Mouse (Mus musculus) lung, embryonic 14.5 days (tissue): Measurements from ENCODE around the gene Tle3. TPM values are rescaled to one million over a fixed set of nuclear protein-coding genes. Genes with fewer than 3 reads are reported as not detected.

Source experiments
- ATAC-seq: fragments of 200-750 bp; cut with Nextera tagmentation; 2 replicates; pipeline ENCODE4 v1.8.0; 2017; ENCODE audit warnings: mild to moderate bottlenecking, moderate TSS enrichment, moderate library complexity; ENCODE audit not compliant: insufficient read depth
- DNase-seq: peaks from one replicate; pipeline ENCODE4 v3.0.0-alpha.2; 2015
- H3K27ac ChIP-seq: fragments of 300-500 bp; sonication (generic); 2 replicates; pipeline ENCODE4 v1.5.1; 2014; ENCODE audit warnings: low read depth, mild to moderate bottlenecking, moderate library complexity
- H3K27me3 ChIP-seq: fragments of 300-500 bp; sonication (generic); 2 replicates; pipeline ENCODE4 v1.6.1; 2014; ENCODE audit warnings: low read length, control low read depth; ENCODE audit not compliant: insufficient read depth
- H3K36me3 ChIP-seq: fragments of 300-500 bp; sonication (generic); 2 replicates; pipeline ENCODE4 v1.6.1; 2014; ENCODE audit warnings: control low read depth; ENCODE audit not compliant: insufficient read depth
- H3K4me1 ChIP-seq: fragments of 300-500 bp; sonication (generic); 2 replicates; pipeline ENCODE4 v1.6.1; 2014; ENCODE audit warnings: antibody characterized with exemption, control low read depth; ENCODE audit not compliant: insufficient read depth
- H3K4me2 ChIP-seq: fragments of 300-500 bp; sonication (generic); 2 replicates; pipeline ENCODE4 v1.6.1; 2014; ENCODE audit warnings: mild to moderate bottlenecking
- H3K4me3 ChIP-seq: fragments of 300-500 bp; sonication (generic); 2 replicates; pipeline ENCODE4 v1.5.1; 2014; ENCODE audit warnings: low read depth, low read length
- H3K9ac ChIP-seq: fragments of 300-500 bp; sonication (generic); 2 replicates; pipeline ENCODE4 v1.6.1; 2014
- H3K9me3 ChIP-seq: fragments of 300-500 bp; sonication (generic); 2 replicates; pipeline ENCODE4 v1.6.1; 2016; ENCODE audit warnings: low read depth, low read length, control low read depth
- CTCF ChIP-seq: IDR thresholded peaks from 2 replicates; pipeline ENCODE4 v1.5.1; 2016; ENCODE audit warnings: antibody characterized with exemption, low read depth
- WGBS: fragments of 180-500 bp; shearing (Covaris S2); extraction: QIAGEN DNeasy Blood & Tissue Kit; methylation state at CpG from one replicate; pipeline ENCODE4 v1.1.7; 2014; 5-methylcytosine and 5-hydroxymethylcytosine counted together
- polyA plus RNA-seq: library from polyadenylated mRNA; unstranded; fragments of >200 nt; fragmentation: Nextera tagmentation; extraction: Ambion mirVana; gene quantifications from 2 replicates; pipeline ENCODE4 v1.2.1, GENCODE M21; 2014

The Tle3 gene
- polyA plus RNA-seq, 1 experiment from 2014 or later = 32.5 TPM

DNA sequence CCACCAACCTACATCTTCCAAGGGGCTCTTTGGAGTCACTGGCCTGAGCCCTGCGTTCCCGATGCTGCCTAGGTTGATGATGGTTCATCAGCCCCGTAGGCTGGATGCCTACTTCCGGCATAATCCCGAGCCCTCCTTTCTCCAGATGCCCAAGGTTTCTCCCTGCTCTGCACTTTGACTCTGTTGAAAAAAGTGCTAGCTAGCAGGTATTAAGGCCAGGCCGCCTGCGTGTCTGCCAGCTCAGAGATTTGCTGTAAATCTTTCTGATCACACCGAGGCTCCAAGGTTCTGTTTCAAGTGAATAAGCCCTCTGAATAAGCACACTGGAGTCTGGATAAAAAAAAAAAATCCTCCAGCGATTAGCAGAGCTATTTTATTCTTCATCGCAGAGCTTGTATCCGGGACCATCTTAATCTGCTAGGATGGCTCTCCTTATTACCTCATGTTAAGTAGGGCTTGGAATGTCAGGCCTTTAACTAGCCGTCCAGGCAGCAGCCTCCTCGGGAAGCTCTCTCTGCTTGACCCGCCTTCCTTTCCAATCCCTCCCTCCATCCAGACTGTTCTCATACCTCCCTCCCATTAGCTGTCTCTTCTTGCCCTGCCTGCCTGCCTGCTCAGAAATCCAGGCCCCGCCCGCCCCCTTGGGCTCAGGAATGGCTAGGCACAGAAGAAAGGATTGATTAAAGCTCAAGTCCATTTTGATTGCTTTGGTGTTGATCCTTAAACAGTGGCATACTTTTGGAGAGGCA, 31.9 kb downstream of the Tle3 start:
- H3K4me1 ChIP-seq = peaks cover 14% of the 10 kb centered on the region
- H3K27me3 ChIP-seq = no peaks in the 10 kb centered on the region
- WGBS = 68% methylated on average over 16 of the region's 16 CpGs

DNA sequence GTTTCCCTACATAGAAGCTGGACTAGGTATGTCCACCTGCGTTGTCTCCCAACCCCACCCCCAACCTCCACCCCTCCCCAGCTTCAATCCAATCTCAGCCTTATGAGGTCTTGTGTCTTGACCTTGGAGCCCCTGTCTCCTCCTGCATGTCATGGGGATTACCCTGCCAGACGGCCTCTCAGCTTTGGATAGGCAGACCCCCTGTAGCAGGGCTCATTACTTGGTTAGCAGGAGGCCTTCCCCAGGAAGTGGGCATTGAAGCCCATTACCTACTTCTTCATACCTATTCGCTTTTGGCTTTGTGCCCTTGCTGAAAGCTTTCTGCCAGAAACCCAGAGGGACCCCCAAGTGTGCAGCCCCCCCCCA, 32.4 kb downstream of the Tle3 start:
- Histone ChIP-seq H3K4me3 (no peak overlapping the region), H3K4me2 (peak overlapping the region; percentile 0; the same call in 1 of the 2 replicates), H3K9me3 (no peaks in the 10 kb centered on the region), H3K36me3 (peaks cover 84% of the 10 kb centered on the region), H3K9ac (no peak overlapping the region), H3K27ac (peak overlapping the region; percentile 46; the same call in 1 of the 2 replicates), H3K27me3 (no peaks in the 10 kb centered on the region), H3K4me1 (peaks cover 14% of the 10 kb centered on the region)
- no peak for DNase-seq
- TF ChIP-seq CTCF = no peak
- WGBS = 57% methylated on average over 3 of the region's 3 CpGs
- peak; percentile 17; the same call in 1 of the 2 replicates for ATAC-seq

More for the DNA sequence above, 31.9 kb downstream of the Tle3 start:
- H3K27ac ChIP-seq = no peak overlapping the region
- H3K9me3 ChIP-seq = no peaks in the 10 kb centered on the region
- H3K36me3 ChIP-seq = peaks cover 84% of the 10 kb centered on the region
- ATAC-seq = no peak
- no peak overlapping the region for H3K9ac ChIP-seq
- H3K4me2 ChIP-seq = no peak overlapping the region
- TF ChIP-seq CTCF = no peak
- DNase-seq = peak; percentile 40
- no peak overlapping the region for H3K4me3 ChIP-seq

DNA sequence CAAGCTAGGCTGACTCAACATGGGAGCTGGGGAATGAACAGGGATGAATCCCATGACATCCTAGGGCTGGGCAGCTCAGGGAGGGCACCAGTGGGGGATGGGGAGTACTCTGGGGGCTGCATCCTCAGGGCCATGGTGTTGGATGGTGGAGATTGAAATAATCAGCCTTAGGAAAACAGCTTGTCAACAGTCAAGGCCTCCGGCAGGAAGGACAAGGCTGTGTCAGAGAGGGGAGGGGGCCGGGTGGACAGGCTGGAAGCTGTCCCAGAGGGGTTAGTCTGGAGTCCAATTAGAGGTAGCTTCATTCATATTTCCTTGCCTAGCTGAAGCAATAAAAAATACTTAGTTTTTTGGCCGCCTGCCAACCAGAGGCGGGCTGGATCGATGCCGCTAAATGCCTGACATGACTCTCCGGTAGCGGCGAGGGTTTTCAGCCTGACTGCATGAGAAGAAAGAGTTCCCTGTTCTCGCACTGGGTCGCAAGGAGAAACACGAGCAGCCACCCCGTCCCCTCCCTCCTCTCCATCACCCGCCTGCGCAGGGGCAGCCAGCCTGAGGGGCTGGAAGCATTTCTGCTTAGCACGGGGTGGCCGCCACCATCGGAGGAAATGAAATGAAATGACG, 32.9 kb downstream of the Tle3 start:
- no peaks in the 10 kb centered on the region for H3K9me3 ChIP-seq
- peak; percentile 91 for ATAC-seq
- peak; percentile 97 for DNase-seq
- peaks cover 14% of the 10 kb centered on the region for H3K4me1 ChIP-seq
- peak overlapping the region; percentile 63 for H3K27ac ChIP-seq
- H3K4me2 ChIP-seq = peak overlapping the region; percentile 37; the same call in 1 of the 2 replicates
- H3K27me3 ChIP-seq = no peaks in the 10 kb centered on the region
- 12% methylated on average over 19 of the region's 19 CpGs for WGBS
- peaks cover 84% of the 10 kb centered on the region for H3K36me3 ChIP-seq
- H3K4me3 ChIP-seq = no peak overlapping the region
- no peak for TF ChIP-seq CTCF
- H3K9ac ChIP-seq = no peak overlapping the region

DNA sequence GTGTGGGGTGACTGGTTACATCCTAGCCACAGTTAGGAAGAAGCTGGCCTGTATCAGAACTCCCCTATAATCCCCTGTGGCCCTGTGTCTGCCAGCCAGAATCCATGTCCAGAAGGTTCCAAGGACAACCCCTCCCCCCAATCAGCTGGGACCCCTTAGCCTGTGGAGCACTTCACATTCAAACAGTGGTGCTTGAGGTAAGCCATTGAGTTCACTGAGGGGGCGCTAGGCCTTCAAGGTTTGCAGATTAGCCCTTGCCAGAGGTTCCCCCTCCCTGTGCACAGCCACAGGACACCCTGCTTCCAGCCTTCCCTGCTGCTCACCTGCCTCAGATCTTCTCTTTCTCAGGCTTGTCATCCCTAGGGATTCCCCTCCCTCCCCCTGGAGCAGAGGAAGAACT, 34.2 kb downstream of the Tle3 start:
- no peak overlapping the region for H3K9ac ChIP-seq
- DNase-seq (no peak), ATAC-seq (no peak)
- TF ChIP-seq CTCF = no peak
- 89% methylated on average over 1 of the region's 1 CpGs for WGBS
- H3K4me3 ChIP-seq = no peak overlapping the region
- peaks cover 84% of the 10 kb centered on the region for H3K36me3 ChIP-seq
- H3K27ac ChIP-seq = no peak overlapping the region
- H3K4me2 ChIP-seq = no peak overlapping the region
- H3K4me1 ChIP-seq = peaks cover 9% of the 10 kb centered on the region
- no peaks in the 10 kb centered on the region for H3K9me3 ChIP-seq
- H3K27me3 ChIP-seq = no peaks in the 10 kb centered on the region

DNA sequence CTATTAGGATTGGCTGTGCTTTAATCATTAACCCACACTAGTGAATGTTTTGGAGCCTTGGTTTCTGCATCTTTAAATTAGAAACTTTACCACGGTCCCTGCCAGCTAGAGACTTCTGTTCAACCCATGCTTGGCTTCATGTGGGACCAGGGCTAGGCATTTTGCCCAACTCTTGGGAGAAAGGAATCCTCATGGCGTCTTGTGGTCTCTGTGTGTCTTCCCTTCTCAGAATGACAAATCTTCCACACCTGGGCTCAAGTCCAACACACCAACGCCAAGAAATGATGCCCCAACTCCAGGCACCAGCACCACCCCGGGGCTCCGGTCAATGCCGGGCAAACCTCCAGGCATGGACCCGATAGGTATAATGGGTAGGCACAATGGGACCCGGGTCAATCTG, 36.9 kb downstream of the Tle3 start:
- 85% methylated on average over 8 of the region's 8 CpGs for WGBS
- no peaks in the 10 kb centered on the region for H3K27me3 ChIP-seq
- H3K9me3 ChIP-seq = no peaks in the 10 kb centered on the region
- no peak for ATAC-seq
- H3K4me1 ChIP-seq = peaks cover 4% of the 10 kb centered on the region
- no peak overlapping the region for H3K9ac ChIP-seq
- no peak overlapping the region for H3K27ac ChIP-seq
- no peak for TF ChIP-seq CTCF
- no peak overlapping the region for H3K4me3 ChIP-seq
- H3K36me3 ChIP-seq = peaks cover 88% of the 10 kb centered on the region
- no peak for DNase-seq
- H3K4me2 ChIP-seq = no peak overlapping the region

DNA sequence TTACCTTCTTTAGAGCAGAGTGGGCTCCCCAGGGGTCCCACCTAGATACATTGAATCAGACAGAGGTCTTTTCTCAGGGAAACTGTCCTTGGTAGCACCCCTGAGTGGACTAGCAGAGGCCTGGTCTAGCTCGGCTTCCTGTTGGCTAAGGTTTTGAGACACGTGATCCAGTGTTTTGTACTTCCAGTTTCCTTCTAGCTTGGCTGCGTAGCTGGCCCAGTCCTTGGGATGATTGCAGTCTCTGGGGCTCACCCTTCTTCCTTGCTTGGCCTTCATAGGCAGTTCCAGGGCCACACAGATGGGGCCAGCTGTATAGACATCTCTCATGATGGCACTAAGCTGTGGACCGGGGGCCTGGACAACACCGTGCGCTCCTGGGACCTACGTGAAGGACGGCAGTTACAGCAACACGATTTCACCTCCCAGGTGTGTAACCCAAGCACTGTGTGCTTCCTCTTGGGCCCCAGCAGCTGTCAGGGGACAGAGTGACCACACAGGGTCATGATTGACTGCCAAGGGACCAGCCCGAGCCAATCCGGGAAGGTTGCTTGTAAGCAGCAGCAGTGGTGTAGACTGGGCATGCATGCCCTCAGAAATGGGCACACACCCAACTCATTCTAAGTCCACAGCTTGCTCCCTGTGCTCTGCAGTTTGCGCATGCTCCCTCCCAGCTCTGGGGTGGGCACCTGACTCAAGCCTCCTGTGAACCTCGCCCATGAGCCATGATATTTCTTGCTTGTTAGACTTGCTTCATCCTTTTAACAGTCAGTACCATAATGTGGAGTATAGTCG, 41.7 kb downstream of the Tle3 start:
- no peak for TF ChIP-seq CTCF
- Histone ChIP-seq H3K9me3 (no peaks in the 10 kb centered on the region), H3K36me3 (peaks cover 99% of the 10 kb centered on the region), H3K27ac (no peak overlapping the region), H3K9ac (no peak overlapping the region), H3K27me3 (no peaks in the 10 kb centered on the region), H3K4me2 (no peak overlapping the region), H3K4me1 (no peaks in the 10 kb centered on the region), H3K4me3 (no peak overlapping the region)
- ATAC-seq (no peak), DNase-seq (no peak)
- 87% methylated on average over 14 of the region's 14 CpGs for WGBS

DNA sequence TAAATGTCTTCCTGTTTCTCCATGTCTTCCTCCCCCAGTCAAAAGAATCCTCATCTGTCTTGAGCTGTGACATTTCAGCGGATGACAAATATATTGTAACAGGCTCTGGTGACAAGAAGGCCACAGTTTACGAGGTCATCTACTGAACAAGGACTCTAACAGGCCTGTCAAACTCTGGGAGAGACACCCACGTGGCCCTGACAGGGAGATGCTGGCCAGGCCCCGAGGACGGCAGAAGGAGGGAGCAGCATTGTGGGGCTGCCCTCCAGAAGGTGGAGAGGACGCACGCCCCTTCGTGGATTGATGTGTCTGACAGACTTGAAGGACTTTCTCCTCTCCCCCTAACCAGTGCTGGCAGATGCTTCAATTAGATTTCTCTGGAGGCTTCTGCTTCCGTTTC, 44.4 kb downstream of the Tle3 start:
- Histone ChIP-seq H3K27me3 (no peaks in the 10 kb centered on the region), H3K4me2 (no peak overlapping the region), H3K9ac (no peak overlapping the region), H3K9me3 (no peaks in the 10 kb centered on the region), H3K27ac (no peak overlapping the region), H3K36me3 (peaks cover 80% of the 10 kb centered on the region), H3K4me3 (no peak overlapping the region), H3K4me1 (no peaks in the 10 kb centered on the region)
- WGBS = 38% methylated on average over 9 of the region's 9 CpGs
- ATAC-seq = no peak
- TF ChIP-seq CTCF = no peak
- DNase-seq = no peak
